Mouse (Mus musculus) lung, embryonic 14.5 days (tissue): ENCODE measurements around the gene Sel1l3. TPM values are rescaled to one million over a fixed set of nuclear protein-coding genes. Genes with fewer than 3 reads are reported as not detected.

Source experiments
- ATAC-seq: fragments of 200-750 bp; cut with Nextera tagmentation; 2 replicates; pipeline ENCODE4 v1.8.0; 2017; ENCODE audit warnings: mild to moderate bottlenecking, moderate TSS enrichment, moderate library complexity; ENCODE audit not compliant: insufficient read depth
- DNase-seq: peaks from one replicate; pipeline ENCODE4 v3.0.0-alpha.2; 2015
- H3K27ac ChIP-seq: fragments of 300-500 bp; sonication (generic); 2 replicates; pipeline ENCODE4 v1.5.1; 2014; ENCODE audit warnings: low read depth, mild to moderate bottlenecking, moderate library complexity
- H3K27me3 ChIP-seq: fragments of 300-500 bp; sonication (generic); 2 replicates; pipeline ENCODE4 v1.6.1; 2014; ENCODE audit warnings: low read length, control low read depth; ENCODE audit not compliant: insufficient read depth
- H3K36me3 ChIP-seq: fragments of 300-500 bp; sonication (generic); 2 replicates; pipeline ENCODE4 v1.6.1; 2014; ENCODE audit warnings: control low read depth; ENCODE audit not compliant: insufficient read depth
- H3K4me1 ChIP-seq: fragments of 300-500 bp; sonication (generic); 2 replicates; pipeline ENCODE4 v1.6.1; 2014; ENCODE audit warnings: antibody characterized with exemption, control low read depth; ENCODE audit not compliant: insufficient read depth
- H3K4me2 ChIP-seq: fragments of 300-500 bp; sonication (generic); 2 replicates; pipeline ENCODE4 v1.6.1; 2014; ENCODE audit warnings: mild to moderate bottlenecking
- H3K4me3 ChIP-seq: fragments of 300-500 bp; sonication (generic); 2 replicates; pipeline ENCODE4 v1.5.1; 2014; ENCODE audit warnings: low read depth, low read length
- H3K9ac ChIP-seq: fragments of 300-500 bp; sonication (generic); 2 replicates; pipeline ENCODE4 v1.6.1; 2014
- H3K9me3 ChIP-seq: fragments of 300-500 bp; sonication (generic); 2 replicates; pipeline ENCODE4 v1.6.1; 2016; ENCODE audit warnings: low read depth, low read length, control low read depth
- CTCF ChIP-seq: IDR thresholded peaks from 2 replicates; pipeline ENCODE4 v1.5.1; 2016; ENCODE audit warnings: antibody characterized with exemption, low read depth
- WGBS: fragments of 180-500 bp; shearing (Covaris S2); extraction: QIAGEN DNeasy Blood & Tissue Kit; methylation state at CpG from one replicate; pipeline ENCODE4 v1.1.7; 2014; 5-methylcytosine and 5-hydroxymethylcytosine counted together
- polyA plus RNA-seq: library from polyadenylated mRNA; unstranded; fragments of >200 nt; fragmentation: Nextera tagmentation; extraction: Ambion mirVana; gene quantifications from 2 replicates; pipeline ENCODE4 v1.2.1, GENCODE M21; 2014

Sel1l3 gene
- polyA plus RNA-seq, 1 experiment from 2014 or later, result 6.8 TPM

GRCm38 (mm10) chr5:53153144-53153543 is 60.6 kb downstream of the Sel1l3 start:
- Histone ChIP-seq H3K9me3 (no peaks in the 10 kb centered on the region), H3K4me3 (no peak overlapping the region), H3K27me3 (no peaks in the 10 kb centered on the region), H3K27ac (no peak overlapping the region), H3K36me3 (no peaks in the 10 kb centered on the region), H3K9ac (no peak overlapping the region), H3K4me1 (no peaks in the 10 kb centered on the region), H3K4me2 (no peak overlapping the region)
- ATAC-seq, result no peak
- no peak for DNase-seq
- WGBS, result 69% methylated on average over 5 of the region's 5 CpGs
- no peak for TF ChIP-seq CTCF

- Histone ChIP-seq H3K9me3 (no peaks in the 10 kb centered on the region), H3K4me3 (no peak overlapping the region), H3K9ac (no peak overlapping the region), H3K4me1 (no peaks in the 10 kb centered on the region), H3K4me2 (no peak overlapping the region), H3K27me3 (no peaks in the 10 kb centered on the region), H3K27ac (no peak overlapping the region), H3K36me3 (no peaks in the 10 kb centered on the region)
- TF ChIP-seq CTCF, result no peak
- DNase-seq (no peak), ATAC-seq (no peak)
- 56% methylated on average over 18 of the region's 18 CpGs for WGBS
Measured at GRCm38 (mm10) chr5:53151379-53151960, 62.3 kb downstream of the Sel1l3 start.

DNA sequence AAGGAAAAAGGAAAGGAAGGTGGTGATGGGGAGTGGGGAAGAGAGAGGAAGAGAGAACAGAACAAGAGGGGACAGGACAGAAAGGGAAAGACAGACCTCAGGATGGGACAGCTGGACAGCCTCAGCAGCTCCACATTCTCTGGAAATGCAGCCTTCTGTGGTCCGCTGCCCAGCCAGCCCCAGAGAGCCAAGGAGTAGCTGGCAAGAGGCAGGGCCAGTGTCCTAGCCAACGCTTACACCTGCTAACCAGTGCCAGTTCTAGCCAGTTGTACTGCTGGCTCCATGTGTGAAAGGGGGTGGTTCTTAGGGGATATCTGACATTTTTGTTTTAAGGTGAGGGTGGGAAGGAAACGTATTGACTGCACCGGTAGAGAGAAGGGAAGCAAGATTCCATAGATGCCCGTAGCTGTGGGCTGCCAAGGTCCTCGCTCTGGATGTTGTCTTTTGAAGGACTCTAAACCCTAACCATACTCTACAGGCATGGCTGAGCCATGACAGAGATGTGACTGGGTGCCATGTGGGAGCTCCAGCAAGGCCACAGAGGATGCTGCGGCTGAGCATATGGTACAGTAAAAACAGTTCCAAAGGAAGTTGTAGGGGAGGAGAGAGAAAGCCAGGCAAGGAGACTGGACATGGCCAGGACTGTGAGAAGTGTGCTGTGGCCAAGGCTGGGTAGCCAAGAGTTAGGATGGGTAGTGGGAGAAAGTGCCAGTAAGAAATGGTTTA is 64.6 kb downstream of the Sel1l3 start:
- Histone ChIP-seq H3K27ac (no peak overlapping the region), H3K36me3 (no peaks in the 10 kb centered on the region), H3K27me3 (no peaks in the 10 kb centered on the region), H3K9ac (no peak overlapping the region), H3K4me1 (no peaks in the 10 kb centered on the region), H3K4me2 (no peak overlapping the region), H3K4me3 (no peak overlapping the region), H3K9me3 (no peaks in the 10 kb centered on the region)
- 77% methylated on average over 7 of the region's 7 CpGs for WGBS
- no peak for DNase-seq
- ATAC-seq, result no peak
- no peak for TF ChIP-seq CTCF

DNA sequence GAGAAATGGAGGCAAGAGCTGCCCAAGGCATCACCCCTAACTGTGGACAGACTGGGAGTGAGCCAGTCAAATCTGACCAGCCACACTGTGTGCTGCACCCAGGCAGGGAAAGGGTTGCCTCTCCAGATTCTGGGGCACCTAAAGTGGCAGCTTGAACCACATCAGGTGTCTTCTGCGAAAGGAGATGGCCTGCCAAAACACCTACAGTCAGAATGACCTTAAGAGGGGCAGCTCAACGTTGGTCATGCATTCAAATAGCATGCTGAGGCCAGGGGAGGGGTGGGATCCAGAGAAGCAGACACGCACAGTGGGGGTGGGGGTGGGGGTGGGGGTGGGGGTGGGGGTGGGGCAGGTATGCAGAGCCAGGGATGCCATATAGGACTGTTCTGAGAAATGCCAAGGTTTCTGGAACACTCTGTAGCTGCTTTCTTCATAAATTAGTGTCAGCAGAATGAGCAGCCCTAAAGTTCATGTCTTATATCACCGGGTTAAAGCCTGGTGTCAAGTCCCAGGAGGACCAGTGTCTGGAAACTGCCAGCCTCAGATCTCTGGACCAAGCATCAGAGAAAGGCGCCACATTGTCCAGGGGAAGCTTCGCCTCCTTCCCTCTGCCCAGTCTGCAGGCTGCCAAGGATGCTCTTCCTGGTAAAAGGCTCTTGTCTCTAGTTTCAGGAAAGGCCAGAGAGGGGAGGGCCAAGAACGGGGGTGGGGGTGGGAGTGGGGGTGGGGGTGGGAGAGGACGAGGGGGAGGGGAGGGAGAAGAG is 65.4 kb downstream of the Sel1l3 start:
- Histone ChIP-seq H3K4me3 (no peak overlapping the region), H3K27me3 (no peaks in the 10 kb centered on the region), H3K9me3 (no peaks in the 10 kb centered on the region), H3K4me2 (no peak overlapping the region), H3K9ac (no peak overlapping the region), H3K27ac (no peak overlapping the region), H3K36me3 (no peaks in the 10 kb centered on the region), H3K4me1 (no peaks in the 10 kb centered on the region)
- TF ChIP-seq CTCF, result no peak
- DNase-seq (no peak), ATAC-seq (no peak)
- 49% methylated on average over 8 of the region's 8 CpGs for WGBS

DNA sequence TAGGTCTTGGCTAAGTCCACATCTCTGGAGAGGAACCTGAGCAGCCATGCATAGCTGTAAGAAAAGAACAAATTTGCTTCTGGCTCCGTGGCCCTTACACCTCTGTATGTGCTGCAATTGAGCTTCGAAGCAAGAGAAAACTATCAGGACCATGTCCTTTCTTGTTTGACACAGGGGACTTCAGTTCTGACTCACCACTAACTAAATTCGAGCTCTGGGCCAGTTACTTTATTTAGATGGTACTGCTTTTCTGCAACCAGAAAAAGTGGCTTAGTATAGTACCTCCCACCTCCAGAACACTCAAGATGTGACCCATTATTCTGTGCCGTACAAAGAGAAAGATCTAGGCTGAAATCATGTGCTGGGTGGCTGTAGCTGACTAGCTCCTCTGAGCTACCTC is 66.3 kb downstream of the Sel1l3 start:
- H3K9ac ChIP-seq, result no peak overlapping the region
- WGBS, result 87% methylated on average over 4 of the region's 4 CpGs

GRCm38 (mm10) chr5:53146684-53147061 is 67.1 kb downstream of the Sel1l3 start:
- Histone ChIP-seq H3K36me3 (no peaks in the 10 kb centered on the region), H3K4me3 (no peak overlapping the region), H3K4me1 (no peaks in the 10 kb centered on the region), H3K27me3 (no peaks in the 10 kb centered on the region), H3K4me2 (no peak overlapping the region), H3K27ac (no peak overlapping the region), H3K9ac (no peak overlapping the region), H3K9me3 (no peaks in the 10 kb centered on the region)
- ATAC-seq, result no peak
- TF ChIP-seq CTCF, result no peak
- 52% methylated on average over 4 of the region's 4 CpGs for WGBS
- DNase-seq, result no peak

More for the DNA sequence above, 66.3 kb downstream of the Sel1l3 start:
- ATAC-seq, result no peak
- Histone ChIP-seq H3K9me3 (no peaks in the 10 kb centered on the region), H3K4me1 (no peaks in the 10 kb centered on the region), H3K4me2 (no peak overlapping the region), H3K4me3 (no peak overlapping the region), H3K27me3 (no peaks in the 10 kb centered on the region), H3K27ac (no peak overlapping the region), H3K36me3 (no peaks in the 10 kb centered on the region)
- TF ChIP-seq CTCF, result no peak
- no peak for DNase-seq

GRCm38 (mm10) chr5:53146049-53146683 is 67.6 kb downstream of the Sel1l3 start:
- WGBS, result 44% methylated on average over 10 of the region's 10 CpGs
- no peak overlapping the region for H3K9ac ChIP-seq
- H3K4me2 ChIP-seq, result no peak overlapping the region
- H3K36me3 ChIP-seq, result no peaks in the 10 kb centered on the region
- no peaks in the 10 kb centered on the region for H3K9me3 ChIP-seq
- no peak overlapping the region for H3K4me3 ChIP-seq
- H3K27me3 ChIP-seq, result no peaks in the 10 kb centered on the region
- H3K27ac ChIP-seq, result no peak overlapping the region
- no peaks in the 10 kb centered on the region for H3K4me1 ChIP-seq
- no peak for TF ChIP-seq CTCF
- DNase-seq (no peak), ATAC-seq (no peak)
